8 mouse cellular contexts compared by ENCODE assay signal in genomic region chr10:78244058-78244437, GRCm38 (mm10). TPM values are rescaled to one million over a fixed set of nuclear protein-coding genes. Genes with fewer than 3 reads are reported as not detected.
DNase-seq lines count a peak whose midpoint lies in the region; ATAC-seq and TF ChIP-seq lines count a peak whose summit lies in the region.

No protein-coding gene starts in this region.

- peak overlapping the region; percentile 93 for H3K4me2 ChIP-seq in lung, embryonic 15.5 days

- 0% methylated on average over 30 of the region's 33 CpGs for WGBS in lung, embryonic 15.5 days

- H3K4me3 ChIP-seq in G1E (ENCODE audit: low read depth, low read length): peak overlapping the region; percentile 94
- peak overlapping the region; percentile 82 for H3K4me3 ChIP-seq in lung, embryonic 15.5 days

- no peak overlapping the region for H3K27ac ChIP-seq in lung, embryonic 15.5 days

- TF ChIP-seq CTCF in G1E (IDR thresholded peaks at IDR 0.05; ENCODE audit: low read depth, low read length): no peak

- no peaks in the 10 kb centered on the region for H3K27me3 ChIP-seq in G1E (ENCODE audit: insufficient read depth, low read length)
- no peaks in the 10 kb centered on the region for H3K27me3 ChIP-seq in lung, embryonic 15.5 days

- no peaks in the 10 kb centered on the region for H3K9me3 ChIP-seq in G1E (replicated peaks)
- no peaks in the 10 kb centered on the region for H3K9me3 ChIP-seq in lung, embryonic 15.5 days

- no peak for ATAC-seq in G1E (ENCODE audit: extremely low read depth, insufficient number of reproducible peaks, low FRiP score, poor library complexity, severe bottlenecking)
- peak; percentile 24; the same call in 1 of the 2 replicates for ATAC-seq in lung, embryonic 15.5 days (ENCODE audit: borderline replicate concordance, extremely low read depth, low FRiP score, low TSS enrichment)
- peak; percentile 20; the same call in 1 of the 2 replicates for ATAC-seq in neutrophil, adult 5-6 weeks (ENCODE audit: extremely low read depth, insufficient number of reproducible peaks, low FRiP score, poor library complexity, severe bottlenecking)

- H3K36me3 ChIP-seq in G1E (replicated peaks): peaks cover 29% of the 10 kb centered on the region
- no peaks in the 10 kb centered on the region for H3K36me3 ChIP-seq in lung, embryonic 15.5 days

- H3K4me1 ChIP-seq in G1E (ENCODE audit: insufficient read depth, low read depth, low read length): peaks cover 52% of the 10 kb centered on the region
- peaks cover 20% of the 10 kb centered on the region for H3K4me1 ChIP-seq in lung, embryonic 15.5 days

- peak overlapping the region; percentile 73 for H3K9ac ChIP-seq in lung, embryonic 15.5 days

- peak; percentile 45 for DNase-seq in 3134 (ENCODE audit: extremely low read depth, insufficient read length, low spot score)
- no peak for DNase-seq in G1E (ENCODE audit: low spot score)
- peak; percentile 44 to 45 for DNase-seq in cerebellum, postnatal 36 days
- DNase-seq in heart, adult 8-10 months (ENCODE audit: low spot score): peak; percentile 11
- DNase-seq in kidney, adult 8-10 months: peak; percentile 29 to 49
- peak; percentile 84 for DNase-seq in yolk sac, embryonic 10.5 days (ENCODE audit: low spot score)

RNA-seq across cellular contexts. Expression of gene Trappc10, which starts 0.4 kb away (rescaled TPM):
- total RNA-seq in G1E (2014; fragmentation: Nextera tagmentation) (43.5 and 93.6 TPM in 2 replicates), G1E (2017) (30.2 and 33.3 TPM in 2 replicates)
- polyA plus RNA-seq in G1E (2012): 54.7 and 75.1 TPM in 2 replicates
- 10 to 100 TPM; 43.6 to 62.3 (median 52.9) TPM for total RNA-seq in heart, adult 8-10 months (2022)
- polyA plus RNA-seq in lung, embryonic 15.5 days (2015; fragmentation: Nextera tagmentation; extraction: Ambion mirVana): 13.0 and 14.4 TPM in 2 replicates
- total RNA-seq in neutrophil, adult 5-6 weeks (2017): 36.2 and 38.4 TPM in 2 replicates

RNA-seq across cellular contexts. Expression of gene Pwp2, which starts 59.1 kb away (rescaled TPM):
- total RNA-seq in G1E (2014; fragmentation: Nextera tagmentation) (8.7 and 11.0 TPM in 2 replicates), G1E (2017) (23.4 and 26.3 TPM in 2 replicates)
- 15.8 and 18.8 TPM in 2 replicates for polyA plus RNA-seq in G1E (2012)
- total RNA-seq in heart, adult 8-10 months (2022): 10 to 100 TPM; 11.1 to 12.3 (median 11.6) TPM
- polyA plus RNA-seq in lung, embryonic 15.5 days (2015; fragmentation: Nextera tagmentation; extraction: Ambion mirVana): 19.4 and 19.7 TPM in 2 replicates
- total RNA-seq in neutrophil, adult 5-6 weeks (2017): 10.6 and 10.7 TPM in 2 replicates
